Mouse (Mus musculus): ENCODE data around the gene 3110040M04Rik. TPM values are rescaled to one million over a fixed set of nuclear protein-coding genes. Genes with fewer than 3 reads are reported as not detected.
A peak's percentile ranks its signal among the peaks of the same experiment; 100 is the strongest.
"Not testable (repeated sequence)": the region's sequence is repeated elsewhere in the genome, so short reads cannot be mapped to it uniquely, and the experiment has no call there.

3110040M04Rik gene
- total RNA-seq (2012; rRNA removed), result 0.19 TPM in 1 of 2 replicates, not detected in the other
- under 1 TPM in 1 of 2 experiments, not detected in 1; 0.25 TPM for polyA plus RNA-seq (2012; ENCODE audit: insufficient read depth in 1 of 2, insufficient read length in 2 of 2, low read depth in 1 of 2, low replicate concordance in 2 of 2, missing spikeins in 1 of 2)

GRCm38 (mm10) chr1:151203818-151204217 is at the start of gene 3110040M04Rik:
3110040M04Rik (plus strand) TSS chr1:151204121.
- H3K4me1 ChIP-seq (ENCODE audit: control insufficient read depth in 1 of 2, insufficient read depth in 2 of 2, low read length in 2 of 2); H3K27me3 ChIP-seq (ENCODE audit: control insufficient read depth in 1 of 2, insufficient read depth in 2 of 2, low read length in 2 of 2); H3K4me3 ChIP-seq (ENCODE audit: control insufficient read depth in 1 of 2, insufficient read depth in 1 of 2, low read depth in 2 of 2, low read length in 2 of 2); H3K9me3 ChIP-seq (replicated peaks; ENCODE audit: insufficient read depth, low read length); DNase-seq (ENCODE audit: low read depth, low spot score); H3K27ac ChIP-seq (ENCODE audit: control insufficient read depth, low read depth, low read length); H3K36me3 ChIP-seq (ENCODE audit: control insufficient read depth in 1 of 2, insufficient read depth in 2 of 2, low read length in 2 of 2); H3K79me2 ChIP-seq (ENCODE audit: control insufficient read depth, insufficient read depth, low read length, poor library complexity); H3K9ac ChIP-seq (ENCODE audit: control insufficient read depth, low read depth, low read length, poor library complexity, severe bottlenecking): not testable (repeated sequence)

- H3K27ac ChIP-seq (ENCODE audit: control insufficient read depth, low read depth, low read length); DNase-seq (ENCODE audit: low read depth, low spot score); H3K9me3 ChIP-seq (replicated peaks; ENCODE audit: insufficient read depth, low read length); H3K4me3 ChIP-seq (ENCODE audit: control insufficient read depth in 1 of 2, insufficient read depth in 1 of 2, low read depth in 2 of 2, low read length in 2 of 2); H3K36me3 ChIP-seq (ENCODE audit: control insufficient read depth in 1 of 2, insufficient read depth in 2 of 2, low read length in 2 of 2); H3K27me3 ChIP-seq (ENCODE audit: control insufficient read depth in 1 of 2, insufficient read depth in 2 of 2, low read length in 2 of 2); H3K79me2 ChIP-seq (ENCODE audit: control insufficient read depth, insufficient read depth, low read length, poor library complexity); H3K9ac ChIP-seq (ENCODE audit: control insufficient read depth, low read depth, low read length, poor library complexity, severe bottlenecking): not testable (repeated sequence)
- H3K4me1 ChIP-seq (ENCODE audit: control insufficient read depth in 1 of 2, insufficient read depth in 2 of 2, low read length in 2 of 2), result peaks cover 6 to 15% of the 10 kb centered on the region in 2 experiments
Observed at GRCm38 (mm10) chr1:151154131-151154530, 49.8 kb upstream of the 3110040M04Rik start.

GRCm38 (mm10) chr1:151156129-151156528 is 47.8 kb upstream of the 3110040M04Rik start:
- H3K9me3 ChIP-seq (replicated peaks; ENCODE audit: insufficient read depth, low read length), result no peaks in the 10 kb centered on the region
- DNase-seq (ENCODE audit: low read depth, low spot score), result peak; percentile 22
- no peak overlapping the region for H3K4me3 ChIP-seq (ENCODE audit: control insufficient read depth in 1 of 2, insufficient read depth in 1 of 2, low read depth in 2 of 2, low read length in 2 of 2)
- H3K27me3 ChIP-seq (ENCODE audit: control insufficient read depth in 1 of 2, insufficient read depth in 2 of 2, low read length in 2 of 2), result no peaks in the 10 kb centered on the region
- TF ChIP-seq POLR2AphosphoS2 (IDR thresholded peaks at IDR 0.05; ENCODE audit: low read length), result no peak
- TF ChIP-seq ETS1 (IDR thresholded peaks at IDR 0.05; ENCODE audit: low read depth, low read length), result 0 out of 2 replicates have a peak, but pooled peaks have one; percentile 19
- TF ChIP-seq GATA1 (IDR thresholded peaks at IDR 0.05; ENCODE audit: low read depth, low read length), result 0 out of 2 replicates have a peak, but pooled peaks have one; percentile 8
- TF ChIP-seq POLR2A (IDR thresholded peaks at IDR 0.05; ENCODE audit: control insufficient read depth in 1 of 2, insufficient read depth in 1 of 2, low read depth in 1 of 2, low read length in 2 of 2, poor library complexity in 1 of 2), result no peak
- no peaks in the 10 kb centered on the region for H3K79me2 ChIP-seq (ENCODE audit: control insufficient read depth, insufficient read depth, low read length, poor library complexity)
- peaks cover 6 to 15% of the 10 kb centered on the region in 2 experiments for H3K4me1 ChIP-seq (ENCODE audit: control insufficient read depth in 1 of 2, insufficient read depth in 2 of 2, low read length in 2 of 2)
- H3K9ac ChIP-seq (ENCODE audit: control insufficient read depth, low read depth, low read length, poor library complexity, severe bottlenecking), result no peak overlapping the region
- H3K36me3 ChIP-seq (ENCODE audit: control insufficient read depth in 1 of 2, insufficient read depth in 2 of 2, low read length in 2 of 2), result peaks cover 0 to 9% of the 10 kb centered on the region in 2 experiments; a peak in 2 of 4 replicates
- H3K27ac ChIP-seq (ENCODE audit: control insufficient read depth, low read depth, low read length), result no peak overlapping the region

- Histone ChIP-seq H3K36me3 (ENCODE audit: control insufficient read depth in 1 of 2, insufficient read depth in 2 of 2, low read length in 2 of 2) (peaks cover 0 to 9% of the 10 kb centered on the region in 2 experiments; a peak in 2 of 4 replicates), H3K27ac (ENCODE audit: control insufficient read depth, low read depth, low read length) (no peak overlapping the region), H3K79me2 (ENCODE audit: control insufficient read depth, insufficient read depth, low read length, poor library complexity) (no peaks in the 10 kb centered on the region), H3K4me1 (ENCODE audit: control insufficient read depth in 1 of 2, insufficient read depth in 2 of 2, low read length in 2 of 2) (peaks cover 6 to 15% of the 10 kb centered on the region in 2 experiments), H3K27me3 (ENCODE audit: control insufficient read depth in 1 of 2, insufficient read depth in 2 of 2, low read length in 2 of 2) (no peaks in the 10 kb centered on the region), H3K9ac (ENCODE audit: control insufficient read depth, low read depth, low read length, poor library complexity, severe bottlenecking) (no peak overlapping the region), H3K4me3 (ENCODE audit: control insufficient read depth in 1 of 2, insufficient read depth in 1 of 2, low read depth in 2 of 2, low read length in 2 of 2) (no peak overlapping the region), H3K9me3 (replicated peaks; ENCODE audit: insufficient read depth, low read length) (no peaks in the 10 kb centered on the region)
- peak; percentile 47 for DNase-seq (ENCODE audit: low read depth, low spot score)
- TF ChIP-seq POLR2A (IDR thresholded peaks at IDR 0.05; ENCODE audit: control insufficient read depth in 1 of 2, insufficient read depth in 1 of 2, low read depth in 1 of 2, low read length in 2 of 2, poor library complexity in 1 of 2) (no peak), ZKSCAN1 (IDR thresholded peaks at IDR 0.05; ENCODE audit: low read depth, low read length) (no peak), ZNF384 (IDR thresholded peaks at IDR 0.05; ENCODE audit: low read depth, low read length) (no peak), CHD1 (IDR thresholded peaks at IDR 0.05; ENCODE audit: low read depth, low read length) (no peak), E2F4 (IDR thresholded peaks at IDR 0.05; ENCODE audit: borderline replicate concordance, low read depth, low read length) (no peak), BHLHE40 (IDR thresholded peaks at IDR 0.05; ENCODE audit: borderline replicate concordance, low read depth, low read length) (no peak), TCF12 (IDR thresholded peaks at IDR 0.05; ENCODE audit: low read depth, low read length) (peak; percentile 15; the same call in 1 of the 2 replicates), ELF1 (IDR thresholded peaks at IDR 0.05; ENCODE audit: low read depth, low read length) (no peak), SIN3A (IDR thresholded peaks at IDR 0.05; ENCODE audit: low read length) (no peak), EP300 (IDR thresholded peaks at IDR 0.05; ENCODE audit: low read depth in 1 of 2, low read length in 2 of 2) (peak; percentile 28 to 35; a peak in 2 of 4 replicates), KAT2A (conservative IDR thresholded peaks at IDR 0.05; ENCODE audit: low read depth, low read length) (no peak), TBP (IDR thresholded peaks at IDR 0.05; ENCODE audit: low read depth, low read length) (no peak), MAX (IDR thresholded peaks at IDR 0.05; ENCODE audit: low read length) (no peak), HCFC1 (IDR thresholded peaks at IDR 0.05; ENCODE audit: low read depth, low read length) (no peak), POLR2AphosphoS2 (IDR thresholded peaks at IDR 0.05; ENCODE audit: low read length) (no peak)
Observed at GRCm38 (mm10) chr1:151156777-151157632, 46.9 kb upstream of the 3110040M04Rik start.

Measured in MEL (cell line).